Mouse (Mus musculus) megakaryocyte, embryonic 14.5 days (primary cell): ENCODE data around the gene Nkd1.

Experiments used
- FLI1 ChIP-seq: IDR thresholded peaks from 2 replicates; pipeline ENCODE4 v1.6.1; 2012; ENCODE audit warnings: low read length, inconsistent platforms, mixed read lengths
- GATA1 ChIP-seq: IDR thresholded peaks from 3 replicates; pipeline ENCODE4 v1.6.1; 2012; ENCODE audit warnings: mixed read lengths, low read length, inconsistent platforms, borderline replicate concordance

- no peak for TF ChIP-seq GATA1
- no peak for TF ChIP-seq FLI1
Observed at GRCm38 (mm10) chr8:88619513-88619912, 98.4 kb downstream of the Nkd1 start.
